Mouse (Mus musculus) cerebellum, adult (tissue): ENCODE results near the gene Tcte2.
A peak's percentile ranks its signal among the peaks of the same experiment; 100 is the strongest.

Experiments
- ATAC-seq: cut with Nextera tagmentation; 2 replicates; pipeline ENCODE4 v1.9.2; 2017; ENCODE audit warnings: mild to moderate bottlenecking, moderate library complexity, mixed read lengths; ENCODE audit not compliant: insufficient number of reproducible peaks, low FRiP score, low TSS enrichment

The Tcte2 gene

DNA sequence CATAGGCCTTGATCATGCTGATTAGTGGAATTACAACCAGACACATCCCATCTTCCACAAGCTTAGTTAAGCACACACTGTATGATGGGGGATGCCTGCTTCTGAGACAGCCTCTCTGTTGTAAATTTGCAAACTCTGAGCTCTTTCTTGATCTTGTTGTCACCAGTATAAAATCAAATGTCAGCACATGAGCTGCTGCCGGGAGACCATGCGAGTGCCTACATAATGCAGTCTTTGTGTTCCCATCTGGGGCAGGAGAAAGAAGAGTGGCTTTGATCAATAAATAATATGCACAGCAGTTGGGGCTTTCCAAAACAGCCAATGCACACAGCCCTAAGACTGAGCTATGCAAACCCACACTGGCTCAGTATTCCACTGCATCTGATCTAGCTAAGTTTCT lies 39.2 kb downstream of the Tcte2 start:
- ATAC-seq = no peak

DNA sequence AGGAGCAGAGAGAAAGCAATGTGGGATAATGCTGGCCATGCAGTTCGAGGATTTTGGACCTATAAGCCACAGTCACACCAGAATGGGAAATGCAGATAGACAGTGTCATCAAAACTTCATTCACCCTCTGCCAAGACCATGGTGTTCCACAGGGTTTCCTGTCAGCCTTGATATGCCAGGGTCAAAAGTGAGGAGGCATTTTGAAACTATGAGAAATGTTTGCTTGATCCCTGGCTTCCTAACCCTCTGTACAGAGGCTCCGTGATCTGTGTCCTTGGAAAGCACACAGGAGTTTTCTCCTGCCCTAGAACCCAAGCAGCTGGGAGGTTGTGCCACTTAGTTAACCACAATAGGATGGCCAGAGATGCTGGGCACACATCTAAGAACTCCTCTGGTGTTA lies 40.3 kb downstream of the Tcte2 start:
- ATAC-seq = no peak

DNA sequence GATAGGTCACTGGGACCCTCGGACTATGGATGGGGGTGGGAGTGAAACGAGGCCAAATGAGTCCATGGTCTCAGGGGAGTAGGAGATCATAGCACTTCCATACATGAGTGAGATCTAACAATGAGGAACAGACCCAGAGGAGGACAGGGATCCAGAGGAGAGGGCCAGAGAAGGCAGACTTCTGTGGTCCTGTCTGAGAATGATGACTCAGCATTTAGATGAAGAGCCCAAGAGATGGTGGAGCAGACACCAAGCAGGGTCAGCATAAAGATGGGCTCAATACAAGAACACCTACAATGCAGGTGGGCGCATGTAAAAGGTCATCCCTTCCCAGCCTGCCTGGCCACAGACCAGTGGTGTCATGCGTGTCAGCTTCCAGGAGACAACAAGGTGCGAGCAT lies 41.4 kb downstream of the Tcte2 start:
- ATAC-seq = no peak

DNA sequence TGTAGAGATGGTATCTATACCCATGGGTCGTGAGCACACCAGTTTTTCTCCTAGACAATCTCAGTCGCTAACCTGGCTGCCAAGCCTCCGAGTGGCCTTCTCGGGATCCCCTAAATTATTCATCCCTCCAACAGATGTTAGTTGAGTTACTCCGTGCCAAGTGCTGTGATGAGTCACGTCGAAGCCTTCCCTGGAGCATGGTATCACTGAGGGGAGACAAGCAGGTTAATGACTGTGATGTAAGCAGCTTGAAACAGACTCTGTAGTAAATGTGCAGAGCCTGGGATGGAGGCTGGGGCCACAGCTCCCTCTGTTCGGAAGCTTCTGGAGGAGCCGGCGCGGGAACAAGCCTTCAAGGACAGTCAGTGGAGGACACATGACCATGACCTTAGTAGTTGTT lies 44.2 kb downstream of the Tcte2 start:
- ATAC-seq = no peak

DNA sequence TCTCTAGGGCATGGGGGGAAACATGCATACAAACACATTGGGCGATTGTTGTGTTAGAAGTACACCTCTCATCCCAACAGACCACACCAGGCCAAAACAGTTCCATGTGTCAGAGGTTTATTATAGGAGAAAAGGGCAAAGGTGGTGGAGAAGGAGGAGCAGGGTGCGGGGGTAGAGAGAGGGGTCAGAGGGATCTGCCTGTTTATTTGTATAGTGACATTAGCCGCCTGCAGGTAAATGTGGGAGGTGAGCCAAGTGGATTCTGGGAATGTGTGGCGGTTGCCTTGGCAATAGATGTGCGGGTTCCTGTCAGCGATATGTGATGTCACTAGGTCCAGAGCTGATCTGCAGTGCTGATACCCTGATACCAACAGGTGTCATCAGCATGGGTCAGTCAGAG lies 45.3 kb downstream of the Tcte2 start:
- ATAC-seq = no peak

DNA sequence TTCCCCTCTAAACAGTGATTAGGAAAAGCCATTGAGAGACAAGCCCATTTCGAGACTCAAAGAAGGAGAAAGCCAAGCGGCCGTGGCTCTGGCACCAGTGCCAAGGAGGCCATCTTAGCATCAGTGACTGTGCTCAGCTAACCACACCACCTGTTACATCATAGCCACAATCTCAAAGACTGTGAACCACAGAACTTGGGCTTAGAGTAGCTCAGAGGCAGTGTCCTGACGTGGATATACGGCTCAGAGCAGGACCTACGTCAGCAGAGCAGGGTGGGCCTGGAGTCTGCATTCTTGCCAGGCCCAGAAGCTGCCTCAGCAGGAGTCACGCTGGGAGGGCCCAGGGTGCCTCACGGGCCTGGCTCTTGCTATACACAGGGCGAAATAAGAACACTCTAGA lies 46.1 kb downstream of the Tcte2 start:
- no peak for ATAC-seq

DNA sequence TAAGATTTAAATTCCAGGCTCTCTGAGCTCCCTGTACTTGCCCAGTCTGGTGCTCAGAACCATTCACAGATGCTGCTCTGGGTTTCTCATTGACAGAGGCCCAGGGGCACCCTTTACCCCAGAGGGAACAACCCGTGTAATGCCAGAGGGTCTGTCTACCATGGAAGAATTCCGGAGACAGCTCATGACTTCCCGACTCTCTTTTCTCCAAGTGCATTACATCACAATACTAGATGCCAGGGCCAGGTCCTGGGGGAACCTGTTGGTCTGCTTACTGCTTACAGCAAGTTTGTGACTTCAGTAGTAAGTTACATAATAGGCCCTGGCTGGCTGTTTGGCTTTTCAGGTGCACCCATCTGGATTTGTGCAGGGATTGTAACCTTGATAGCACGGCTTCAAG lies 47.0 kb downstream of the Tcte2 start:
- ATAC-seq = no peak

DNA sequence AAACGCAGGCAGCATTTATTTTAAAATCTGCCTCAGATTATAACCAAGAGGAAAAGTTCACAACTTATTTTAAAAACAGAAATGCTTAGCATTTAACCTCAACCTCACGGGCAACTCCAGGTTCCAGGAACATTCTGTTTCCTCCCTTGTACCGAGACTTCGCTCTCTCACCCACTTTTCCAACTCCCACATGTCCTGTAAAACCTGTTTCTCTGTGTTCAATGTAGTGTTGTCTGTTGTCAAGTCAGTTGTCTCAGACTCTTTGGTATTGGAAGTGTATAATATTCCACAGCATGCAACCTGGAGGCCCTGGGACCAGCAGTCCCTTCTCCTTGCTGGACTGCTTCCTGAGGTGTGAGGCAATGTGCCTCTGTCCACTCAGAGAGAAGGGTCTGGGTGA lies 47.5 kb downstream of the Tcte2 start:
- ATAC-seq = no peak

DNA sequence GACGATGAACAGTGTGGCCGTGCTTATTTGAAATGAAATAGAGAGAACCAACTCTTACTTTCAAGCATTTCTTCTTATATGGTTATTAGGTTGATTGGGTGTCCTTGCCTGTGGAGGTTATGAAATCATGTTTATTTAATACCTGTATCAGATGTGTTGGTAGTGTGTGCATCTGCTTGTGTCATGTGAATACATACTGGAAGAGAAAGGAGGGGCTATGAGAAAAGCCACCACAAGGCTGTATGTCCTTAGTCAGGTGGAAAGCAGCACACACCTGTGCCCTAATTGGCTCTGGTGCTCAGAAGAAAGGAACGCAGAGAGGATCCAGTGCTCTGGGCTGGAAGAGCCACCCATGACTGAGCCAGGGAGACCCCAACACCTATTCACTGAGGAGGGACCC lies 49.1 kb downstream of the Tcte2 start:
- no peak for ATAC-seq

DNA sequence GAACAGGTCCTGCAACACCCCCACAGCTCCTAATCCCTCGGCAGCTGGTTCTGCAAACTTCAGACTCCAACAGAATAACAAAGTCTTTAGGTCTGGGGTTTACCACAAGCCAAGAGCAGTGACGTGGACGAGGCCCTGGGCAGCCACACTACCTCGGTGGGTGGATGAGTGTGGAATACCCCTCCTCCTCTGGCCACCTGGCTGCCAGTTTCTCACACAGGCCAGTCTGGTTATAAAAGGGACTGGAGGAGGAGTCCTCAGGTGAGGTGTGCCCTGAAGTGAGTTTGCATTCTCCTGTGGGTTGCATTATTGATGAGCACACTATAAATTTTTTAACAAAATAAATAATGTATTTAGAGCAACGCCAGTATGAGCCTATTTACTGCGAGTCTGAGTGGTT lies 49.5 kb downstream of the Tcte2 start:
- no peak for ATAC-seq

DNA sequence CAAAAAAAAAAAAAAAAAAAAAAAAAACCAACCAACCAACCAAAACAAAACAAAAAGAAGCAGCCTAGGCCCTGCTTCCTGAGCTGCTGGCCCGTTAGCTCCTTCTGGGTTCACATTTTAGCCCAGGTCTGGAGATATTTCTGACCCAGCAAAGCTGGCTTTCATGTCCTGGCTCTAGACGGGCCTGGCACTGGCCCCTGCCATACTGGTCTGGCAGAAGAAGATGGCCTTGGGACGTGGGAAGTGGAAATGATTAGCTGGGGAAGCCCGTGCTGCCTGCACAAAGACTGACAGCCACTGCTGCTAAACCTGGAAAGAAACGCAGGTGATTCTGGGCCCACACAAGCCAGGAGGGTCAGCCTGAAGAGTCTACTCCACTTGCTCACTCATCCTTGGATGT lies 50.5 kb downstream of the Tcte2 start:
- ATAC-seq = peak; percentile 66

DNA sequence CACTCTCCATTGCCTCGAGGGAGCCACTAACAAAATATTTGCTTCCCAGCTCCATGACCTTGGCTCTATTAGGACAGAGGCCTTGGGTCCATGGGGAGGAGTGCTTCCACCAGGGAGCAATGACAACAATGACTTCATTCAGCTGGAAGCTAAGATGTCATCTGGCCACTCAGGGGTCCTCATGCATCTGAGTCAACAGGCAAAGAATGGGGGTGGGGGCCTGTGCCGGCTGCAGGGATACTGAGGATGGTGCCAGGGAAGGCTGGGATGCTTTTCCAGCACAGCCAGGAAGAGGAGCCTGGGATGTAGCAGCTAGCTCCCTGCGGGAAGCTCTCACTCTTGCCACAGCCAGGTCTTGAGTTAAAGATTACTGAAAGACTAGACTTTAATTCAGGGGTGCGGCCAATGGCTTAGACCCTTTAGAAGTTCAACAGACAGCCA lies 56.1 kb downstream of the Tcte2 start:
- no peak for ATAC-seq

DNA sequence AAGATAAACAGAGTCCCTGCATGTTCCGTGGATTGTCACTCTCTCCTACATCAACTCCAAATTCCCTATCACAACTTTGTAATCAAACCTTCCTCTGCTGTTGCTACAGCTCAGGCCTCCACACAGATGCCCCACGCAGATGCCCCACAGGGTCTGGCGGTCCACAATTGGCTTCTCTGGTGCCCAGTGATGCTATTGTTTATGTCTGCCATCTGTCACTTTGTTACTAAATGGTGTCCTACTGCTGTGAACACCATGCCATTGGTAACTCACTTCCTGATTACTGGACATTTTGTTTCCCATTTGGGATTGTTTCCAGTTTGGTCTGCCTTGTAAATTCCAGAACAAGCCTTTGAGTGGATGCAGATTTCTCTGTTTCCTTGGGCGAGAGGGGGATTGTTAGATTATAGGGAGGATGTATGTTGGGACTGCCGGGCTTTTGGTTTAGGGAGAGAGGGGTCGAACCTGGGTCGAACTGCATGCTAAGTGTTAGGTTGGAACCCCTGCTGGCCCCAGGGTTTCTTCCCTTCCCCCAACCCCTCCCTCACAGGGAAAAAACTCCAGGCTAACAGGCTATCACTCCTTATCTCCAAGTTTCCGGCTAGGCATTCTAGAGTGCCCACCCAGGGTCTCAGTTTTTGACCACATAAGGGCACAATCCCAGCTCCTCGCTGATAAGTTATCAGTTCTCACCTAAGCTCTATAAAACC lies 57.9 kb downstream of the Tcte2 start:
- ATAC-seq = peak; percentile 92

DNA sequence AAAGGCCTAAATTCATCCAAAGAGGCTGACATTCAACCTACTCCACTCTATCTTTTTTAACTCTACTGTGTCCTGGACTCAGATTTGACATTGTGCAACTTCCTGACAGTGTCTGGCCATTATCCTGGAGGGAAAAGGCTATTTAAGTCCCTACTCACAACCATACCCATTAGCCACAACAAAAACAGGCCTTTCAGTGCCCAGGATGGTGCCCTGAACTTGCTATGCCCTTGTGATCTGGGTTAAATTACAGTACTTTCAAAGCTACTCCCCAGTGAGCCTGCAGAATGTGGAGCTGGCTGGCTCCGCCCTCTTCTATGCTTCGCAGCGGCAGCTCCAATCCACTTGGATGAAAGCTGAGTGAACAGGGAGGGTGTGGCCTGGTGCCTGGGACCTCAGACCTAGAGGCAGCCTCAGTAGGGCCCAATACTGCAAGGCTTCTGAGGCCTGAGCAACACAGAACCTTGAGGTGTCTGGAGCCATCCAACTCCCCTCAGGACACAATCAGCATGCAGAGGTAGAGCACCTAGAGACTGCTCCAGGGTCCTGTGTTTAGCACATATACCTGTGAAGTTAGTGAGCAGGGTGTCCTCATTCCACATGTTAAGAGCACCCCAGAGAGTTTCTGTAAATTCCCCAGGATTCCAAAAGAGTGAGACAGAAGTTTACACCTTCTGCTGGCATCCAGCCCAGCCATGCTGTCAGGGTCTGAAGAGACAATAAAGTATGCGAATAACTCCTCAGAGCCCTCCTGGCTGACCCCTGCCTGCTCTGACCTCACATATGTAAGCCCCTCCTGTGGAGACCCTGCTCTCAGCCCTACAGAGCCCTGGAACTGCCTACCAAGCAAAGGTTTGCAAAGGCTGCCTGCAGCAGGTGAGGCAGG lies 61.3 kb downstream of the Tcte2 start:
- ATAC-seq = no peak

DNA sequence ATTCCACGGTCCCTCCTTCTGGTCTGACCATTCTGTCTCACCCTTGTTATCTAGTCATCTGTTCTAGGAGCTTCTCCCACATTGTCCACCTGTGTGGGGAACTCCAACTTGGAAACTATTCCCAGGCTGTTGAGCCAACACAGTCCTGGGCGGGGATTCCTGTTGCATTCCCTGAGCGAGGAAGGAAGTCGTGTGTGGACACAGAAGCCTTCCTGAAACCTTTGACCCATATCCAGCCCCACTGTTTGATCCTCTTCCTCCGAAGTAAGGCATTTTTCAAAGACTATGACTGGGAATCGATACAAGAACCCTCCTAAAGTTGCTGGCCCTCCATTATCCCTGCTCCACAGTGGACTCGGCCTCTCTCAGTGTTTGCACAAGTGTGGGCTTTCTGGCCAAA lies 61.9 kb downstream of the Tcte2 start:
- no peak for ATAC-seq

DNA sequence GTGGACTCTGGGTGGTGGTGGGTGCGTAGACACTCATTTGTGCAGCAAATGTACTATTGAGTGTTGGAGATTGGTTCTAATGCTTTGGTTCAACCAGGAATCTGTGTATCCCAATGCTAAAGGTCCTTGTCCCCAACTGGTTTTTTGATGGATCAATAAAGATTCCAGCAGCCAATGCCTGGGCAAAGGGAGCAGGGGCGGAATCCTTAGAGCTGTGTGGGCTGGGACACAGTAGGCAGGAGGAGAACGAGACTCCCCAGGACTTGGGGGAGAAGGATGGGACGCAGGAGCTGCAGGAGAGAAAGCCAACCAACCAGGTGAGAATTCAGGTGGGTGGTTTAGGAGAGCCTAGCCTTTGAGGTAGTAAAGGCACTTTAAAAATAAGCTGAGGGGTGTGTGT lies 63.4 kb downstream of the Tcte2 start:
- no peak for ATAC-seq

DNA sequence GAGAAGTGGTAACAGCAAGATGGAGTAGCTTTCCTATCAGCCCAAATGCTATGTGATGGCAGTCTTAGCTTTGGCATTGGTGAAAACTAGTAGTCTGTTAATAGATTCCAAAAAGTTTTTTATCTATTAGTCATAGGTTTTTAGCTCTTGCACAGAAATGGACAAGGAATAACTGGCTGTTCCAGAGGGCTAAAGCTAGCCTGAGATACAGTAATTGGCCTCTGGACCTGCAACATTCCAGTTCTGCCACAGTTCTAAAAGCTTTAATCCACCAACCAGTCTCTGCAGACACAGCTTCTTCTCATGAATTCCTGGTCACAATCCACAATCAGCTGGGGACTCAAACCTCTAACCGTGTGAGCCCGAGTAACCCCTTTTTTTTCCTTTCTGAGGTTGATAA lies 64.0 kb downstream of the Tcte2 start:
- no peak for ATAC-seq

DNA sequence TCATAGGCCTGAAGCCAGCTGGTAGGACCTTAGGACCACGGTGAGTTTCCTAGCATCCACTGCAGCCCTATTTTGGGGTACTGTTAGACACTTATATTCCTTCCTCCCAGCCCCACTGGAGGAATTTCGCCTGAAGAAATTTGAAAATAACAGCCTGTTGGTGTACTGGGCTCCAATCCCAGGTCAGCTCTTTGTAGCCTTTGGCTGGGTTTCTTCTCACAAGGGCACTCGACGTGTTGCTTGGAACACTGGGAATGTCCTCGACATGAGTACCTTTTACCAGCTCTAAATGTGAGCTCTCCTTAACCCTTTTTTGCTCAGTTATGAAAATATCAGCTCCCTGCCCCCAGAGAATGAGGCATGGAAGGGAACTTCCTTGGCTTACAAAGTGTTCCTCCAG lies 65.7 kb downstream of the Tcte2 start:
- ATAC-seq = no peak

DNA sequence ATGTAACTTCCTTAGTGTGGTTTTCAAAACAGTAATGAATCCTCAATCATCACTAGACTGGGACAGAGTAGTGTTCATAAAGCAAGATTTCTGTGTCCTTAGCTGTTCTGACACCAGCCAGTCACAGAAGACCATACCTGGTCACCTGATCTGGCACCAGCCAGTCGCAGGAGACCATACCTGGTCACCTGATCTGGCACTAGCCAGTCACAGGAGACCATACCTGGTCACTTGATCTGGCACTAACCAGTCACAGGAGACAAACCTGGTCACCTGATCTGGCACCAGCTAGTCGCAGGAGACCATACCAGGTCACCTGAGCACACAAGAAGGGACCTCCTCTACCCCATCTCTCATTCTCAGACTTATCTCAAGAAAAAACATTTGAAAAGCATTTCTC lies 66.4 kb downstream of the Tcte2 start:
- no peak for ATAC-seq

DNA sequence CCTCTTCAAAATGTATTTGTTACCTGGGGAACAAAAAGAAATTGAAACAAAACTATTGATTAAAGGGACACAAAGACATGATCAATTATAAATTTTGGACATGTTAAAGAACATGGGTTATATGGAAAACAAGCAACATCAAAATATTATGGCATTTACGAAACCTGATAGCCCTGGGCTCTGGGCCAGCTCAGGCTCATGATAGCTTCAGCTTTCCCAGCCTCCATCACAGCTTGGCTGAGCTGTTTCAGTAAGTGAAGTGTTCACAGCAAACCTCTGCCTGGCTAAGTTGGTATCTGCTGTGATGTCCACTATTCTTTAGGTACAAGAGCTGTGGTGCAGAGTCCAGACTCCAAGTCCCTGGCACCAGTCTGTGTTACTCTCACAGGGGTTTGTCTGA lies 67.4 kb downstream of the Tcte2 start:
- no peak for ATAC-seq

DNA sequence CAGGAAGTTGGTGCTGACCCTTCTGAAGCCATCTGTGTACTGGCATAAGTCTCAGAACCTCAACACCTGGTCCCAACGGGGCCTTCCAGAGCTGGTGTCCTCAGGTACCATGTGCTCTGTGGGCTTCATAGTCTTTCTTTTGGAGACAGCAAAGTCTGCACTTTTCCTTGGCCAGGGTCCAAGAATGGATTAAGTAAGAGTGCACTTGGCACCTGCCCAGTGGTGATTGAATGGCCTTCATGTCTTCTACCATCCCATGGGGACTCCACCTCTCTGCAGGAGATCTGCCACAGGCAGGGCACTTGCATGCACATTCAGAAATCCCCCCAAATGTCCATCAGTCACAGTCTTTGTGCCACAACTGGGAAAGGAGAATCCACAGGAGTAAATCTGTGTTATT lies 74.0 kb downstream of the Tcte2 start:
- ATAC-seq = no peak

DNA sequence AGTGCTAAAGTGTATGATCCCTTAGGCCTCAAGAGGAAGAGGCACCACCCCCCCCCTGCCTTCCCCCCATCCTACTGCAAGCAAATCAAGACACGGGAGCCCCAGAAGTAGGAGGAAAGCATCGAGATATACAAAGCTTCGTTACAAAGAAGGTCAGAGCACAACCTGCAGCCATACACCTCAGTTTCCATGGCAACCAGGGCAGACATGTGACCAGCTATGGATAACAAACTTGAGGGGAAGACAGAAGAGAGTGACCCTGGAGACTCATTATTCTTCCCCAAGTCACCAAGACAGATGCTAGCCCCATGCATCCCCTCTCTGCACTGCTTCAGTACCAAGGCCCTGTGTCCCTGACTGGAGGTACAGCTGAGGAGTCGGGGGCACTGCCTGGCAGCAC lies 74.5 kb downstream of the Tcte2 start:
- ATAC-seq = no peak
